Comparison of ENCODE assay signal across 29 mouse cellular contexts in the genomic region with DNA sequence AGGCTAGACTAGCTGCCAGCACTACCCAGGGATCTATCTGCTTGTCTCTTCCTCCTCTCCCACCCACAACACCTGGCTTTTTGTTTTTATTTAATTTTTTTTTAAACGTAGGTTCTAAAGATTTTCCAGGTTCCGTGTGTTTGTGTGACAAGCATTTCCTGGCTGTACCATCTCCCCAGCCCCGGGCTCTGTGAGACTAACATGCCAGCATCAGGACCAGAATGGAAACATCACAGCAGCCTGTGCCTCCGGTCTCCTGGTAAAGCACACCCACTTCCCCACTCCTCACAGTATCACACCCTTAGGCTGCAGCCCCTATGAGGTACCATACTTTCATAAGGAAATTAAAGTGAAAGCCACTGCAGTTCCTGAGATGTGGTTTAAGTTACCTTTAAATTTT. TPM values are rescaled to one million over a fixed set of nuclear protein-coding genes. Genes with fewer than 3 reads are reported as not detected.
DNase-seq lines count a peak whose midpoint lies in the region; ATAC-seq and TF ChIP-seq lines count a peak whose summit lies in the region.
"Had no signal": no experiment of that assay in that cellular context is flagged by ENCODE, and none has a peak within 500 bp of the region (broad histone marks: within the 10 kb centered on the region; RNA-seq: fewer than 3 reads in every experiment).

No protein-coding gene starts in this region.

- H3K27me3 ChIP-seq in heart, embryonic 11.5 days (ENCODE audit: control insufficient read depth, insufficient read depth, low read length) = no peaks in the 10 kb centered on the region
- no peaks in the 10 kb centered on the region for H3K27me3 ChIP-seq in midbrain, embryonic 11.5 days (ENCODE audit: control insufficient read depth, insufficient read depth, low read length)
- H3K27me3 ChIP-seq in midbrain, postnatal 0 days (ENCODE audit: insufficient read depth, low read length) = no peaks in the 10 kb centered on the region
- H3K27me3 ChIP-seq: embryonic facial prominence, embryonic 13.5 days had no signal

- H3K4me2 ChIP-seq in heart, embryonic 11.5 days = no peak overlapping the region
- no peak overlapping the region for H3K4me2 ChIP-seq in midbrain, embryonic 11.5 days
- H3K4me2 ChIP-seq in midbrain, postnatal 0 days (ENCODE audit: low read depth, low read length, poor library complexity, severe bottlenecking) = no peak overlapping the region
- H3K4me2 ChIP-seq: embryonic facial prominence, embryonic 13.5 days; forebrain, embryonic 12.5 days; hindbrain, embryonic 14.5 days had no signal

- no peak overlapping the region for H3K9ac ChIP-seq in heart, embryonic 11.5 days (ENCODE audit: low read depth, low read length)
- no peak overlapping the region for H3K9ac ChIP-seq in midbrain, embryonic 11.5 days (ENCODE audit: low read length)
- no peak overlapping the region for H3K9ac ChIP-seq in midbrain, postnatal 0 days (replicated peaks; ENCODE audit: low read length, poor library complexity, severe bottlenecking)
- H3K9ac ChIP-seq: embryonic facial prominence, embryonic 13.5 days; forebrain, embryonic 12.5 days; hindbrain, embryonic 14.5 days had no signal

- H3K36me3 ChIP-seq in heart, embryonic 11.5 days (ENCODE audit: control insufficient read depth, insufficient read depth, low read length) = no peaks in the 10 kb centered on the region
- no peaks in the 10 kb centered on the region for H3K36me3 ChIP-seq in midbrain, embryonic 11.5 days (ENCODE audit: control insufficient read depth, insufficient read depth, low read length)
- H3K36me3 ChIP-seq in midbrain, postnatal 0 days (ENCODE audit: insufficient read depth, low read length) = no peaks in the 10 kb centered on the region
- H3K36me3 ChIP-seq: embryonic facial prominence, embryonic 10.5 days; embryonic facial prominence, embryonic 13.5 days; forebrain, embryonic 12.5 days had no signal

- no peak for TF ChIP-seq CTCF in layer of hippocampus, adult 2 months (conservative IDR thresholded peaks at IDR 0.05)
- no peak for TF ChIP-seq CTCF in midbrain, postnatal 0 days (IDR thresholded peaks at IDR 0.05)

- peaks cover 32% of the 10 kb centered on the region for H3K4me1 ChIP-seq in heart, embryonic 11.5 days (ENCODE audit: control insufficient read depth, insufficient read depth, low read length)
- peaks cover 15% of the 10 kb centered on the region for H3K4me1 ChIP-seq in midbrain, embryonic 11.5 days (ENCODE audit: control insufficient read depth, insufficient read depth, low read length)
- peaks cover 6% of the 10 kb centered on the region for H3K4me1 ChIP-seq in midbrain, postnatal 0 days (ENCODE audit: insufficient read depth, low read length)

- ATAC-seq in frontal cortex, adult (ENCODE audit: low TSS enrichment) = 0 out of 2 replicates have a peak, but pooled peaks have one; percentile 53
- ATAC-seq in heart, embryonic 11.5 days (replicated peaks; ENCODE audit: insufficient number of reproducible peaks, low FRiP score, low TSS enrichment) = no peak
- no peak for ATAC-seq in midbrain, embryonic 11.5 days (ENCODE audit: low FRiP score)
- no peak for ATAC-seq in midbrain, postnatal 0 days (ENCODE audit: low FRiP score)
- ATAC-seq: activated CD4-positive, CD25-positive, alpha-beta regulatory T cell, adult 4 months; forebrain, embryonic 16.5 days; hindbrain, postnatal 0 days; inflammation-experienced regulatory T-cells, adult 6 months; intestine, embryonic 16.5 days had no signal

- no peaks in the 10 kb centered on the region for H3K9me3 ChIP-seq in heart, embryonic 11.5 days (replicated peaks; ENCODE audit: control insufficient read depth, low read length)
- H3K9me3 ChIP-seq in midbrain, embryonic 11.5 days (ENCODE audit: control insufficient read depth, low read length) = no peaks in the 10 kb centered on the region
- H3K9me3 ChIP-seq in midbrain, postnatal 0 days (ENCODE audit: low read length) = no peaks in the 10 kb centered on the region
- H3K9me3 ChIP-seq: embryonic facial prominence, embryonic 10.5 days; embryonic facial prominence, embryonic 13.5 days; forebrain, embryonic 12.5 days had no signal

- peak overlapping the region; percentile 35; the same call in 1 of the 2 replicates for H3K27ac ChIP-seq in heart, embryonic 11.5 days (ENCODE audit: low read depth, low read length)
- H3K27ac ChIP-seq in layer of hippocampus, adult 2 months = 0 out of 2 replicates have a peak overlapping the region, but pooled peaks have one; percentile 18
- H3K27ac ChIP-seq in midbrain, embryonic 11.5 days (ENCODE audit: low read depth, low read length) = no peak overlapping the region
- H3K27ac ChIP-seq in midbrain, postnatal 0 days (ENCODE audit: low read depth, low read length) = no peak overlapping the region
- H3K27ac ChIP-seq: embryonic facial prominence, embryonic 10.5 days; embryonic facial prominence, embryonic 13.5 days; forebrain, embryonic 12.5 days; hindbrain, embryonic 14.5 days; hindbrain, postnatal 0 days had no signal

- H3K4me3 ChIP-seq in heart, embryonic 11.5 days (ENCODE audit: low read depth, low read length) = no peak overlapping the region
- H3K4me3 ChIP-seq in layer of hippocampus, adult 2 months = no peak overlapping the region
- no peak overlapping the region for H3K4me3 ChIP-seq in midbrain, embryonic 11.5 days (ENCODE audit: low read depth, low read length)
- H3K4me3 ChIP-seq in midbrain, postnatal 0 days (ENCODE audit: low read depth, low read length) = no peak overlapping the region
- H3K4me3 ChIP-seq: embryonic facial prominence, embryonic 10.5 days; embryonic facial prominence, embryonic 13.5 days; erythroblast, embryonic 14.5 days; forebrain, embryonic 12.5 days had no signal

- 49% methylated on average over 4 of the region's 4 CpGs for WGBS in heart, embryonic 11.5 days (ENCODE audit: insufficient replicate concordance)
- WGBS in midbrain, embryonic 11.5 days = 77% methylated on average over 4 of the region's 4 CpGs
- WGBS in midbrain, postnatal 0 days = 78% methylated on average over 4 of the region's 4 CpGs

- no peak for DNase-seq in frontal cortex, postnatal 25 days (ENCODE audit: low spot score in 2 of 2)
- DNase-seq in heart, adult 9 months (ENCODE audit: low spot score in 2 of 2) = no peak
- no peak for DNase-seq in layer of hippocampus, adult 2 months (ENCODE audit: low spot score in 2 of 2)
- no peak for DNase-seq in layer of hippocampus, postnatal 25 days (ENCODE audit: extremely low spot score in 1 of 2, low spot score in 1 of 2)
- peak; percentile 35 for DNase-seq in midbrain, embryonic 11.5 days (ENCODE audit: low spot score, missing footprints)
- DNase-seq in midbrain, postnatal 0 days (ENCODE audit: low spot score) = no peak
- DNase-seq: adrenal gland, adult 8-10 months; adrenal gland, postnatal 25 days; cerebellum, adult 11-12 months; cerebellum, adult 8-10 months; cerebellum, postnatal 10 days; cerebellum, postnatal 36 days; embryo, embryonic 11 days; gastrocnemius, postnatal 25 days; heart, postnatal 36 days had no signal

RNA-seq across cellular contexts. Expression of a gene that starts 16.1 kb away (rescaled TPM):
- 0.19 and 0.30 TPM in 2 replicates for polyA plus RNA-seq in heart, embryonic 11.5 days (2014; fragmentation: Nextera tagmentation; extraction: Ambion mirVana)
- under 1 TPM; 0.79 to 0.87 TPM for total RNA-seq in layer of hippocampus, adult 2 months (2021)
- total RNA-seq in layer of hippocampus, postnatal 25 days (2021) = under 1 TPM; 0.22 to 0.94 TPM
- polyA plus RNA-seq in midbrain, embryonic 11.5 days (2014; fragmentation: Nextera tagmentation; extraction: Ambion mirVana) = 0.06 TPM in 1 of 2 replicates, not detected in the other
- 0.57 and 0.77 TPM in 2 replicates for total RNA-seq in midbrain, postnatal 0 days (2014; rRNA removed)
- polyA plus RNA-seq in midbrain, postnatal 0 days (2015; fragmentation: Nextera tagmentation; extraction: Ambion mirVana) = 0.69 and 0.94 TPM in 2 replicates
- total RNA-seq: adrenal gland, adult 8-10 months; adrenal gland, postnatal 25 days; gastrocnemius, adult 8-10 months; gastrocnemius, postnatal 25 days; heart, postnatal 36 days had no signal
- polyA plus RNA-seq: activated CD4-positive, CD25-positive, alpha-beta regulatory T cell, adult 4 months; embryonic facial prominence, embryonic 13.5 days; erythroblast, embryonic 14.5 days; forebrain, embryonic 12.5 days; heart, postnatal 0 days; inflammation-experienced regulatory T-cells, adult 6 months had no signal

Comparison
In these comparisons a context has a peak if more than half of its experiments do, and no peak if none do; other contexts are left out.
1. H3K27ac ChIP-seq: peak in heart, embryonic 11.5 days (single experiment) and layer of hippocampus, adult 2 months (single experiment); none in midbrain, embryonic 11.5 days (single experiment) and midbrain, postnatal 0 days (single experiment).